ENCODE assay signal across 10 mouse cellular contexts in genomic region chr17:7840505-7841290, GRCm38 (mm10). TPM values are rescaled to one million over a fixed set of nuclear protein-coding genes. Genes with fewer than 3 reads are reported as not detected.
DNase-seq lines count a peak whose midpoint lies in the region; ATAC-seq lines count a peak whose summit lies in the region.
"Had no signal": no experiment of that assay in that cellular context is flagged by ENCODE, and none has a peak within 500 bp of the region (broad histone marks: within the 10 kb centered on the region; RNA-seq: fewer than 3 reads in every experiment).

No protein-coding gene starts in this region.

- no peaks in the 10 kb centered on the region for H3K36me3 ChIP-seq in hindbrain, embryonic 16.5 days (ENCODE audit: control insufficient read depth, insufficient read depth, low read length)
- H3K36me3 ChIP-seq in hindbrain, embryonic 14.5 days (replicated peaks; ENCODE audit: control insufficient read depth, insufficient read depth): no peaks in the 10 kb centered on the region
- H3K36me3 ChIP-seq: heart, embryonic 15.5 days had no signal

- no peak overlapping the region for H3K4me2 ChIP-seq in hindbrain, embryonic 16.5 days (ENCODE audit: low read length)
- H3K4me2 ChIP-seq in hindbrain, embryonic 14.5 days (replicated peaks): no peak overlapping the region
- H3K4me2 ChIP-seq: heart, embryonic 15.5 days had no signal

- DNase-seq in hindbrain, embryonic 14.5 days (ENCODE audit: low spot score): no peak
- DNase-seq in urinary bladder, postnatal 14 days (ENCODE audit: low spot score): peak; percentile 22
- no peak for DNase-seq in urinary bladder, adult 2 months (ENCODE audit: low spot score)
- peak; percentile 85 for DNase-seq in heart, postnatal 10 days
- no peak for DNase-seq in spleen, postnatal 10 days (ENCODE audit: low spot score in 2 of 2)
- no peak for DNase-seq in right cerebral cortex, postnatal 14 days
- DNase-seq: thymus, postnatal 14 days had no signal

- ATAC-seq in hindbrain, embryonic 16.5 days: 0 out of 2 replicates have a peak, but pooled peaks have one; percentile 20
- no peak for ATAC-seq in hindbrain, embryonic 14.5 days (ENCODE audit: low FRiP score)

- H3K27me3 ChIP-seq in hindbrain, embryonic 16.5 days (replicated peaks; ENCODE audit: control insufficient read depth, insufficient read depth, low read length): no peaks in the 10 kb centered on the region
- H3K27me3 ChIP-seq in hindbrain, embryonic 14.5 days (ENCODE audit: control insufficient read depth, insufficient read depth, low read length): no peaks in the 10 kb centered on the region
- H3K27me3 ChIP-seq: heart, embryonic 15.5 days had no signal

- 62% methylated on average over 12 of the region's 12 CpGs for WGBS in hindbrain, embryonic 16.5 days
- WGBS in hindbrain, embryonic 14.5 days: 77% methylated on average over 12 of the region's 12 CpGs

- no peak overlapping the region for H3K4me3 ChIP-seq in hindbrain, embryonic 16.5 days (ENCODE audit: low read length)
- no peak overlapping the region for H3K4me3 ChIP-seq in hindbrain, embryonic 14.5 days (replicated peaks; ENCODE audit: low read length)
- H3K4me3 ChIP-seq: heart, embryonic 15.5 days had no signal

- H3K27ac ChIP-seq in hindbrain, embryonic 16.5 days (ENCODE audit: low read depth, low read length): no peak overlapping the region
- no peak overlapping the region for H3K27ac ChIP-seq in hindbrain, embryonic 14.5 days
- H3K27ac ChIP-seq: heart, embryonic 15.5 days; kidney, postnatal 0 days had no signal

- no peak overlapping the region for H3K9ac ChIP-seq in hindbrain, embryonic 16.5 days (ENCODE audit: low read depth, low read length)
- no peak overlapping the region for H3K9ac ChIP-seq in hindbrain, embryonic 14.5 days
- H3K9ac ChIP-seq: heart, embryonic 15.5 days had no signal

- intact Hi-C loops in heart, postnatal 10 days (cut with DNase I): no loop called here

- H3K9me3 ChIP-seq in hindbrain, embryonic 16.5 days (ENCODE audit: control insufficient read depth, low read length): 0 out of 2 replicates have a peak, but pooled peaks cover 3% of the 10 kb centered on the region
- H3K9me3 ChIP-seq in hindbrain, embryonic 14.5 days (ENCODE audit: control insufficient read depth, low read length): no peaks in the 10 kb centered on the region
- H3K9me3 ChIP-seq: heart, embryonic 15.5 days had no signal

- no peaks in the 10 kb centered on the region for H3K4me1 ChIP-seq in hindbrain, embryonic 16.5 days (ENCODE audit: control insufficient read depth, insufficient read depth, low read depth, low read length)
- no peaks in the 10 kb centered on the region for H3K4me1 ChIP-seq in hindbrain, embryonic 14.5 days (replicated peaks; ENCODE audit: control insufficient read depth, insufficient read depth, low read length)

RNA-seq across cellular contexts. Expression of gene Fndc1, which starts 13.6 kb away (rescaled TPM):
- 8.3 and 12.4 TPM in 2 replicates for polyA plus RNA-seq in hindbrain, embryonic 16.5 days (2015; fragmentation: Nextera tagmentation; extraction: Ambion mirVana)
- 10.3 and 11.1 TPM in 2 replicates for polyA plus RNA-seq in hindbrain, embryonic 14.5 days (2014; fragmentation: Nextera tagmentation; extraction: Ambion mirVana)
- polyA plus RNA-seq in urinary bladder, adult 2 months (2012; rRNA removed): 43.8 and 82.9 TPM in 2 replicates
- 100 to 1,000 TPM in 1 of 2 experiments, 10 to 100 TPM in 1; 99.0 to 108 TPM for total RNA-seq in heart, postnatal 10 days (2021)

Comparison
In these comparisons a context has a peak if more than half of its experiments do, and no peak if none do; other contexts are left out.
1. DNase-seq: peak in urinary bladder, postnatal 14 days (single experiment) and heart, postnatal 10 days (2 of 2); none in hindbrain, embryonic 14.5 days (single experiment), urinary bladder, adult 2 months (single experiment), spleen, postnatal 10 days (0 of 2) and right cerebral cortex, postnatal 14 days (single experiment).